Mouse (Mus musculus): ENCODE measurements at regions not wholly inside any gene's neighbourhood (a gene's known extent, or its start where the extent isn't known, plus 50 kb on each side); places are given as distances from the start of the nearest gene placed in this dataset.

- no peak overlapping the region for H3K4me2 ChIP-seq (ENCODE audit: low read depth, low read length)
These were observed 147.3 kb upstream of the Cd180 start for GRCm38 (mm10) chr13:102545845-102546615.

DNA sequence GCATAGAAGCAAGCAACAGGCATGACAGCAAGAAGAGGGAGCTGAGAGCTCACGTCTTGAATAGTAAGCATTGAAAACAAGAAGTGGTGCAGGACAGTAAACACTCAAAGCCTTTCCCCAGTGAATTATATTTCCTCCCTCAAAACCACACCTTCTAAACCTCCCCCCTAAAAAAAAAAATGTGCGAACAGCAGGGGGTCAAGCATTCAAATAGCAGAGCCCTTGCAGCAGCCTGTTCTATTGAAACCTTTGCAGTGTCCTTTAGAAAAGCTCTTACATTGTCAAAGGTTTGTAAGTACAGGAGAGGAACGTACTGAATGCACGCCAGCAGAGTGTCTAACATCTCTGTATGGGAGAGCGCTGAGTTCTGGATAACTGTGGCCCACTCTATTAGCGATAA lies 145.1 kb upstream of the Cd180 start:
- 55% methylated on average over 6 of the region's 6 CpGs for WGBS (ENCODE audit: insufficient replicate concordance)
- Histone ChIP-seq H3K4me3 (ENCODE audit: low read depth, low read length) (no peak overlapping the region), H3K9ac (replicated peaks) (no peak overlapping the region), H3K36me3 (replicated peaks; ENCODE audit: insufficient read depth, low read length) (no peaks in the 10 kb centered on the region), H3K4me1 (ENCODE audit: insufficient read depth) (no peaks in the 10 kb centered on the region), H3K27me3 (ENCODE audit: insufficient read depth, low read length) (no peaks in the 10 kb centered on the region), H3K27ac (ENCODE audit: low read depth) (no peak overlapping the region), H3K9me3 (ENCODE audit: low read length) (no peaks in the 10 kb centered on the region), H3K4me2 (ENCODE audit: low read depth, low read length) (no peak overlapping the region)
- DNase-seq (no peak), ATAC-seq (no peak)
- TF ChIP-seq EP300 (IDR thresholded peaks at IDR 0.05; ENCODE audit: low read depth): no peak
- no peak for TF ChIP-seq CTCF (IDR thresholded peaks at IDR 0.05; ENCODE audit: low read depth)

More at GRCm38 (mm10) chr13:102545845-102546615, 147.3 kb upstream of the Cd180 start:
- no peak for DNase-seq
- WGBS (ENCODE audit: insufficient replicate concordance): 67% methylated on average over 17 of the region's 17 CpGs
- no peak overlapping the region for H3K27ac ChIP-seq (ENCODE audit: low read depth)
- no peak for TF ChIP-seq EP300 (IDR thresholded peaks at IDR 0.05; ENCODE audit: low read depth)
- TF ChIP-seq CTCF (IDR thresholded peaks at IDR 0.05; ENCODE audit: low read depth): no peak
- H3K9ac ChIP-seq (replicated peaks): no peak overlapping the region
- H3K9me3 ChIP-seq (ENCODE audit: low read length): no peaks in the 10 kb centered on the region
- H3K27me3 ChIP-seq (ENCODE audit: insufficient read depth, low read length): no peaks in the 10 kb centered on the region
- H3K4me1 ChIP-seq (ENCODE audit: insufficient read depth): no peaks in the 10 kb centered on the region
- H3K4me3 ChIP-seq (ENCODE audit: low read depth, low read length): no peak overlapping the region
- H3K36me3 ChIP-seq (replicated peaks; ENCODE audit: insufficient read depth, low read length): no peaks in the 10 kb centered on the region
- no peak for ATAC-seq

- H3K27me3 ChIP-seq (ENCODE audit: insufficient read depth, low read length): no peaks in the 10 kb centered on the region
- no peak for DNase-seq
These were observed 126.3 kb upstream of the Cd180 start for GRCm38 (mm10) chr13:102566846-102567572.

DNA sequence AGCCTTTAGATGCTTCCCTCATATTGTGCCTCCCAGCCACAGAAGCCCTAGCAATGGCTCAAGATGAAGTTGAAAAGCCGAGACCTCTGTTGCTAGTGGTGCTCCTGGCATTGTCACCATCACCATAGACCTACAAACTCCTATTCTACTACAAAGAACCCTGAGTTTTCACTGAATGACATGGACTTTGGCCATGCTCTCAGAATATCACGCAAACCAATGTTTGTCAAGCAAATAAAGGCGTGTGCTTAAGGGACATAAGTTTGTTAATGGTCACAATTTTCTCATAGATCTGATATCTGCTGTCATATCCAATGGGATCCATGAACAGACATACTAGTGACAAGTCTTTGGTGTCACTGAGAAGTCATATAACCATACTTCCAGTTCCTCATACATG lies 123.8 kb upstream of the Cd180 start:
- H3K9ac ChIP-seq (replicated peaks): no peak overlapping the region
- 58% methylated on average over 3 of the region's 3 CpGs for WGBS (ENCODE audit: insufficient replicate concordance)
- H3K4me2 ChIP-seq (ENCODE audit: low read depth, low read length): no peak overlapping the region
- no peak overlapping the region for H3K27ac ChIP-seq (ENCODE audit: low read depth)
- H3K4me1 ChIP-seq (ENCODE audit: insufficient read depth): no peaks in the 10 kb centered on the region
- no peaks in the 10 kb centered on the region for H3K36me3 ChIP-seq (replicated peaks; ENCODE audit: insufficient read depth, low read length)
- H3K9me3 ChIP-seq (ENCODE audit: low read length): no peaks in the 10 kb centered on the region
- DNase-seq: no peak
- no peaks in the 10 kb centered on the region for H3K27me3 ChIP-seq (ENCODE audit: insufficient read depth, low read length)
- ATAC-seq: peak; percentile 80
- no peak overlapping the region for H3K4me3 ChIP-seq (ENCODE audit: low read depth, low read length)
- TF ChIP-seq EP300 (IDR thresholded peaks at IDR 0.05; ENCODE audit: low read depth) (no peak), CTCF (IDR thresholded peaks at IDR 0.05; ENCODE audit: low read depth) (no peak)

More at GRCm38 (mm10) chr13:102566846-102567572, 126.3 kb upstream of the Cd180 start:
- Histone ChIP-seq H3K36me3 (replicated peaks; ENCODE audit: insufficient read depth, low read length) (no peaks in the 10 kb centered on the region), H3K9me3 (ENCODE audit: low read length) (no peaks in the 10 kb centered on the region), H3K4me3 (ENCODE audit: low read depth, low read length) (no peak overlapping the region), H3K4me2 (ENCODE audit: low read depth, low read length) (no peak overlapping the region), H3K4me1 (ENCODE audit: insufficient read depth) (no peaks in the 10 kb centered on the region), H3K27ac (ENCODE audit: low read depth) (no peak overlapping the region), H3K9ac (replicated peaks) (no peak overlapping the region)
- 75% methylated on average over 3 of the region's 3 CpGs for WGBS (ENCODE audit: insufficient replicate concordance)
- ATAC-seq: no peak
- no peak for TF ChIP-seq CTCF (IDR thresholded peaks at IDR 0.05; ENCODE audit: low read depth)
- TF ChIP-seq EP300 (IDR thresholded peaks at IDR 0.05; ENCODE audit: low read depth): no peak

- ATAC-seq: no peak
- 86% methylated on average over 1 of the region's 1 CpGs for WGBS (ENCODE audit: insufficient replicate concordance)
- no peak for DNase-seq
These were observed 123.1 kb upstream of the Cd180 start for GRCm38 (mm10) chr13:102570286-102570685.

GRCm38 (mm10) chr13:102573286-102573921 lies 120.0 kb upstream of the Cd180 start:
- Histone ChIP-seq H3K4me1 (ENCODE audit: insufficient read depth) (no peaks in the 10 kb centered on the region), H3K9me3 (ENCODE audit: low read length) (no peaks in the 10 kb centered on the region), H3K4me2 (ENCODE audit: low read depth, low read length) (no peak overlapping the region), H3K4me3 (ENCODE audit: low read depth, low read length) (no peak overlapping the region), H3K36me3 (replicated peaks; ENCODE audit: insufficient read depth, low read length) (no peaks in the 10 kb centered on the region), H3K27ac (ENCODE audit: low read depth) (no peak overlapping the region), H3K27me3 (ENCODE audit: insufficient read depth, low read length) (no peaks in the 10 kb centered on the region), H3K9ac (replicated peaks) (no peak overlapping the region)
- ATAC-seq (no peak), DNase-seq (no peak)
- TF ChIP-seq CTCF (IDR thresholded peaks at IDR 0.05; ENCODE audit: low read depth) (no peak), EP300 (IDR thresholded peaks at IDR 0.05; ENCODE audit: low read depth) (no peak)
- 73% methylated on average over 5 of the region's 5 CpGs for WGBS (ENCODE audit: insufficient replicate concordance)

More at GRCm38 (mm10) chr13:102570286-102570685, 123.1 kb upstream of the Cd180 start:
- Histone ChIP-seq H3K27me3 (ENCODE audit: insufficient read depth, low read length) (no peaks in the 10 kb centered on the region), H3K9me3 (ENCODE audit: low read length) (no peaks in the 10 kb centered on the region), H3K36me3 (replicated peaks; ENCODE audit: insufficient read depth, low read length) (no peaks in the 10 kb centered on the region), H3K4me1 (ENCODE audit: insufficient read depth) (no peaks in the 10 kb centered on the region), H3K4me3 (ENCODE audit: low read depth, low read length) (no peak overlapping the region), H3K27ac (ENCODE audit: low read depth) (no peak overlapping the region), H3K9ac (replicated peaks) (no peak overlapping the region), H3K4me2 (ENCODE audit: low read depth, low read length) (no peak overlapping the region)
- TF ChIP-seq CTCF (IDR thresholded peaks at IDR 0.05; ENCODE audit: low read depth) (no peak), EP300 (IDR thresholded peaks at IDR 0.05; ENCODE audit: low read depth) (no peak)

All from liver, postnatal 0 days (tissue).